Mouse (Mus musculus): Measurements from ENCODE around the gene Fmr1.

DNA sequence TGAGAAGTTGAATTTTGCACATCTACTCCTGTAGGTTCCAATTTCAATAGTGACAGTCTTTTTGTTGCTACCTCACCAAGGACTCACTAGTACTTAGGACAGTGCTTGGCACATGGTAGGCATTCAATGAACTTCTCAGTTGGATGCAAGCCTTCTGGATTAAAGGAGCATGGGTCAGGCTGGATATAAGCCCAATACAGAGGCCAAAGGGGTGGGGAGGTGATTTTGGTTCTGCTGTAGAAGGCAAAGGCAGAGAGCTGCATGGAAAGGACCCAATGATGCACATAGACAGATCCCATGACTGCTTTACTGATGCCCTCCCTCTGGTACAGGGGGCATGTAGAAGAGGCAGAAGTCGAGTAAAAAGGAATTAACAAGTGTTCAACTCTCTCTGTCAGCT is 833 bp upstream of the Fmr1 start:
- TF ChIP-seq POLR2A (IDR thresholded peaks at IDR 0.05; ENCODE audit: extremely low read depth, insufficient read depth, low read length) = no peak
- no peak for TF ChIP-seq CTCF (IDR thresholded peaks at IDR 0.05; ENCODE audit: low read depth, low read length)
